Mouse (Mus musculus) natural killer cell, adult 2 months (primary cell): ENCODE data around the gene Foxd1.

Experiments
- DNase-seq, 2 experiments: peaks; one replicate each; pipeline ENCODE4 v3.0.0; 2022; ENCODE audit warnings: low spot score in 2 of 2

Foxd1 gene

DNA sequence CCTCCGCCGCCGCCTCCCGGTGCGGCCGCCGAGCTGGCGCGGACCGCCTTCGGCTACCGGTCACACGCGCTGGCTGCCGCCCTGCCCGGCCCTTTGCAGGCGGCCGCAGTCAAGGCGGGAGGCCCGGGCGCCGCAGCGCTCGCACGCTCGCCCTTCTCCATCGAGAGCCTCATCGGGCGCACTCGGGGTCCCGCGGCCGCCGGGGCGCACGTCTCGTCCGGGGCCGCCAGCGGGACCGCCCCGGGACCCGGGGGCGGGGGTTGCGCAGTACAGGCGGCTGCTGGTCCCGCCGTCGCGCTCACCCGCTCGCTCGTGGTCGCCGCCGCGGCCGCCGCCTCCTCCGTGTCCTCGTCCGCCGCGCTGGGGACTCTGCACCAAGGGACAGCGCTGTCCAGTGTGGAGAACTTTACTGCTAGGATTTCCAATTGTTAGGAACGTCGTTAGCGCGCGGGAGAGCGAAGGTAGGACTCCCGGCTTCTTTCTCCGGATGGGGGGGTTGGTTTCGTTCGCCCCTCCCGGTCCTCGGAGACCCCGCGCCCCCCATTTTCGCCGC lies 1.6 kb downstream of the Foxd1 start:
- no peak for DNase-seq

GRCm38 (mm10) chr13:98356176-98356972 lies 2.3 kb downstream of the Foxd1 start:
- no peak for DNase-seq

DNA sequence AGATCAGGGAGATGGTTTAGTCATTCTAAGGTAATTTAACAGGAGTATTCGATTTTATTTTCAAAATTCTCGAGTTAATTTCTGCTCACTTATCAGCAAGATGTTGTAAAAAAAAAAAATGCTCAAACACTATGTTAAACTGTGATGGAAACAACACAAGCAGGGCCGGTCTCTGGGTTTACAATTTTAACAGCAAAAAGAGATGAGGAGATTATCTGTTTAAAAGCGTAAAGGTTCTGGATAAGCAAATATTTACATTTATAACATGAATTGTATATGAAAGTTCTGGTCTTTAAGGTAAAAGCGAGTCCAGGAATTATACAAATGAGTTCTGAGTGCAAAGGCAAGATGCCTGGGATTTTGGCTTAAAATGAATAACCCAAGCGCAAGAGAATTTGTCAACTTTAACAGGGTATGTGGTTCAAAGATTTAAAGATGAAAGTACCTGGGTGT lies 3.0 kb downstream of the Foxd1 start:
- no peak for DNase-seq

GRCm38 (mm10) chr13:98357433-98358423 lies 3.7 kb downstream of the Foxd1 start:
- no peak for DNase-seq

- no peak for DNase-seq
These were observed 4.6 kb downstream of the Foxd1 start for GRCm38 (mm10) chr13:98358424-98359181.

- no peak for DNase-seq
These were observed 5.3 kb downstream of the Foxd1 start for GRCm38 (mm10) chr13:98359337-98359736.

DNA sequence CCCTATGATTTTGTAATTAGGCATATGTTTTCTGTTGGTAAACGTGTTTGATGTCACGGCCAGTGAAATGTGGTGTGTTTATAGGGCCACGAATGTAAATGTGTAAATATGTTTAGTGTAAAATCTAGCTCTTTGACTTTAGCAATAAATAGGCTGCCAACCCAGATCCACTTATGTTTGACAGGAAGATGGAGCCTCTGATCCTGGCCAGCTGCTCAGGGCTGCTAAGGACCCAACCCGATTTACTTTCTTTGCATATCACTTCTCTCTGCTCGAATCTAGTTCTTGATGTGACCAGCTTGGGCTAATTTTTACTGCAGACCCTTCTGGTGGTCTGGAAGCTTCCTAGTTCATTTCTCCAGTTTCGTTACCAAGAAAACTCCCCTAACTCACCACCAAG lies 6.3 kb downstream of the Foxd1 start:
- DNase-seq, result no peak

DNA sequence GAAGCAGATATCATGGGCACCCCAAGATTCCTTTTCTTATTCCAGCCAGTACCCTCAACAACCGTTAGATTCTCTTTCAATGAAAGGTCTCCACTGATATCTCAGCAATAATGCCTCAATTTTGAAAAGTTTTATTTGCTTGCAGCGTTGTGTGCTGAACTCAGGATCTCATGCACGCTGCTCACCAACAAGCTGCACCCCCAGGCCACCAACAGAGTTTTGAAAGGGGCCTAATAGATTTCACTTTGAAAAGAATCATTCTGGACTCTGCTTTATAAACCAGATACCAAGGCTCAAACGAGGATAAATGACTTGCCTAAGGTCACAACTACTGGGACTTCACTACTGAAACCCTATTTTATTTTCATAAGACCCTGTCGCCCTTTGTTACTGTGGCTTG lies 7.1 kb downstream of the Foxd1 start:
- no peak for DNase-seq

- DNase-seq, result no peak
These were observed 9.0 kb downstream of the Foxd1 start for GRCm38 (mm10) chr13:98363046-98363445.

DNA sequence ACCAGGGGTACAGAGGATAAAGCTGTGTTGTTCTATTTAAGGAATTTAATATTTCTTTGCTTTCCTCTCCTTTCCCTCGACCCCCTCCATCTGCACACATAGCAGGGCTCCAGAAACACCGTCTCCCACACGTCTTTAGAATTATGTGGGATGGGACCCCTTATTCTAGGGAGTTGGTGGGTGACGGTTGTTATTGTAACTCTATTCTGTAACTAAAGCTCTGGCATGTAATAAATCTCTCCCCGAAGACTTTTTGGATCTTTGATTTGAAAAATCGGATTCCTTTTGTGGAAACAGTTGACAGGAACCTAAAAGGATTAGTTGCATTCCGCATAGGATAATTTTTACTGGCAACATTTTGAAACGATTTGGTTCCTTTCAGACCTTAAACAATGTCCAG lies 11.0 kb downstream of the Foxd1 start:
- DNase-seq, result no peak

GRCm38 (mm10) chr13:98365766-98366421 lies 11.9 kb downstream of the Foxd1 start:
- DNase-seq, result no peak

DNA sequence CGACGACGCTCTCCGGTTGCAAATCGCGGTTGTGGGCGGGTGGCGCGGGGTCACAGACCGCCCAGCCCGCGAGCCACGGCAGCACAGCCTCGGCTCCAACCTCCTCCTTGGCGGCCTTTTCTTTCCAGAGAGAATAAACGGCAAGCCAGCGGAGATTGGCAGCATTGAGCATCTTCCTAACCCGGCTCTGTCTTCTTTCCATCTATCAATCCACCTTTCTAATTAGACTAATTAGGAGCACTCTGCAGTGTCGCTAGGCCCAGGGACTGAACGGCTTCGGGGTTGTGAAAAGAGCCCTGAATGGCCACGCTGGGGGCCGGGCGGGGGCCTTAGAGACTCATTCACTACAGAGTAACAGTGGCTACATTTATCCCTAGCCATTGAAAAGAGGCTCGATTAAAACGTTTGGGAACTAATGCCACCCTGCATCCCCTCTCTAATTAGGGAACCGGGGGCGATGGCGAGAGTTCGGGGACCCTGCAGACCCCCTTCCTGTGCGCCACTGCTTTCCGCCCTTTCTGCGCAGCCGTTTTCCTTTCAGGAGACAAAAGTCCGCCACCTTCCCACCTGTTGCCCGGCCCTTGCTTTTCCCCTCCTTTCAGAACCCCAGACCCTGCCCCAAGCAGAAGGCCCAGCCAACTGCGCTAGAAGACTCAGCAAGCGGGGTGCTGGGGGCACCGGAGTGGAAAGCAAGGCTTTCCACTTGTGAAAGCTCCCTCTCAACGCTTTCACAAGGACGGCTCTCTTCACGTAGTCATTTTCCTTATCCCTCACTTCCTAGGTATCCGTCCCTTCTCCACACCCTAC lies 12.6 kb downstream of the Foxd1 start:
- no peak for DNase-seq

GRCm38 (mm10) chr13:98367601-98368000 lies 13.6 kb downstream of the Foxd1 start:
- no peak for DNase-seq

- no peak for DNase-seq
These were observed 15.0 kb downstream of the Foxd1 start for GRCm38 (mm10) chr13:98369046-98369445.

GRCm38 (mm10) chr13:98374560-98374959 lies 20.5 kb downstream of the Foxd1 start:
- no peak for DNase-seq

- no peak for DNase-seq
These were observed 20.9 kb downstream of the Foxd1 start for GRCm38 (mm10) chr13:98374979-98375378.

DNA sequence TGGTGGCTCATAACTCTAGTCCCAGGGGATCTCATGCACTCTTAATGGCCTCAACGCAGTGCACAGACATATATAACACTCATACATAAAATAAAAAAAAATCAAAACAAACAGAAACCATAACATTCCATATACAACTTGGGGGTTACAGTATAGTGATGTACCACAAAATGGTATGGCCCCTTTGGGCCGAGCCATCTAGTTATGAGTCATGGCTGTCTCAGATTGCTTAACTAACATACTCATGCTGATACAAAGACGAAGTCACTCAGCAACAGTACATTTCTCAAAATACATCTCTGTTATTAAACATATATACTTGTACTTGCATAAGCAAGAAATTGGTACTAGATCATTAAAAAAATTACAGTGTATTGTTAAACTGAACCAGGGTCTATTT lies 23.7 kb downstream of the Foxd1 start:
- DNase-seq, result no peak

GRCm38 (mm10) chr13:98382751-98383150 lies 28.7 kb downstream of the Foxd1 start:
- no peak for DNase-seq

GRCm38 (mm10) chr13:98383911-98384498 lies 30.0 kb downstream of the Foxd1 start:
- no peak for DNase-seq

GRCm38 (mm10) chr13:98385877-98386276 lies 31.8 kb downstream of the Foxd1 start:
- no peak for DNase-seq
